Mouse (Mus musculus) ovary, postnatal 14 days (tissue): Measurements from ENCODE around the gene Kcp.
A peak's percentile ranks its signal among the peaks of the same experiment; 100 is the strongest.

Experiments used
- DNase-seq: peaks from one replicate; pipeline ENCODE4 v3.0.0; 2022; ENCODE audit warnings: low spot score

Gene Kcp

GRCm38 (mm10) chr6:29523301-29524033, 15.7 kb upstream of the Kcp start:
- no peak for DNase-seq

- DNase-seq = no peak
These were observed 15.0 kb upstream of the Kcp start for GRCm38 (mm10) chr6:29522626-29523300.

- DNase-seq = peak; percentile 61
These were observed 9.4 kb upstream of the Kcp start for GRCm38 (mm10) chr6:29517139-29517538.

- no peak for DNase-seq
These were observed 5.5 kb upstream of the Kcp start for GRCm38 (mm10) chr6:29513284-29513683.

GRCm38 (mm10) chr6:29509086-29509485, 1.3 kb upstream of the Kcp start:
- DNase-seq = no peak

- no peak for DNase-seq
These were observed 918 bp downstream of the Kcp start for GRCm38 (mm10) chr6:29506834-29507233.

- DNase-seq = no peak
These were observed 2.3 kb downstream of the Kcp start for GRCm38 (mm10) chr6:29505493-29505892.

- no peak for DNase-seq
These were observed 6.2 kb downstream of the Kcp start for GRCm38 (mm10) chr6:29501599-29501998.

- no peak for DNase-seq
These were observed 6.9 kb downstream of the Kcp start for GRCm38 (mm10) chr6:29500810-29501209.

- DNase-seq = no peak
These were observed 7.6 kb downstream of the Kcp start for GRCm38 (mm10) chr6:29500177-29500576.

- DNase-seq = no peak
These were observed 10.0 kb downstream of the Kcp start for GRCm38 (mm10) chr6:29497791-29498190.

- no peak for DNase-seq
These were observed 11.5 kb downstream of the Kcp start for GRCm38 (mm10) chr6:29496270-29496669.

GRCm38 (mm10) chr6:29494101-29494500, 13.7 kb downstream of the Kcp start:
- no peak for DNase-seq

- DNase-seq = no peak
These were observed 21.8 kb downstream of the Kcp start for GRCm38 (mm10) chr6:29485951-29486350.

- peak; percentile 68 for DNase-seq
These were observed 22.8 kb downstream of the Kcp start for GRCm38 (mm10) chr6:29484716-29485559.

- DNase-seq = no peak
These were observed 25.1 kb downstream of the Kcp start for GRCm38 (mm10) chr6:29482691-29483090.

- no peak for DNase-seq
These were observed 33.0 kb downstream of the Kcp start for GRCm38 (mm10) chr6:29474736-29475135.

- DNase-seq = peak; percentile 46
These were observed 33.6 kb downstream of the Kcp start for GRCm38 (mm10) chr6:29473941-29474691.

- DNase-seq = no peak
These were observed 36.6 kb downstream of the Kcp start, which contains the start of gene Atp6v1fnb for GRCm38 (mm10) chr6:29471137-29471536. Gene Atp6v1fnb (plus strand): TSS chr6:29471437.

GRCm38 (mm10) chr6:29468851-29469250, 38.9 kb downstream of the Kcp start:
- DNase-seq = no peak

- peak; percentile 84 for DNase-seq
These were observed 40.0 kb downstream of the Kcp start, which contains the start of gene Atp6v1f for GRCm38 (mm10) chr6:29467583-29468354. Gene Atp6v1f (plus strand): TSS chr6:29467718.
